Mouse (Mus musculus): ENCODE results near the gene Plekhm2. TPM values are rescaled to one million over a fixed set of nuclear protein-coding genes. Genes with fewer than 3 reads are reported as not detected.

Gene Plekhm2
- polyA plus RNA-seq, 1 experiment from 2014 or later: 8.1 TPM

DNA sequence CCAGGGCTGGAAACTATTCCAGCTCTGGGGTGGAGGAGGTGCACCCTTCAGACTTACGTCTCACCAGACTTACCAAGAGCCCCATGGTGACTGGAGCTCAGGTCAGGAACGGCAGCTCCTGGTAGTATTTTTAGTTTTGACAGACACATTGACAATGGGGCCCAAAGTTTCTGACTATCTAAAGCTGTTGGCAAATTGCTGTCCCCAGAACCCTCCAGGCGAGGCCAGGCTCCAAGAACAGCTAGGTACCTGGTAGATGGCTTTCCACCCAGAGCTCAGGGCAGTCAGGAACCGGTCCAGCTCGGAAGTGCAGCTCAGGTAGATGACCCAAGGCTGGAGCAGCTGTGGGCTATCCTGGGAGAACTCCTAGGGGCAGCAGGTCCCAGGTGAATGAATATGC, 37.2 kb downstream of the Plekhm2 start:
- H3K4me1 ChIP-seq: 0 out of 2 replicates have a peak, but pooled peaks cover 3% of the 10 kb centered on the region
- H3K9ac ChIP-seq (replicated peaks): no peak overlapping the region
- WGBS: 93% methylated on average over 5 of the region's 5 CpGs
- H3K4me3 ChIP-seq (replicated peaks): no peak overlapping the region
- no peaks in the 10 kb centered on the region for H3K27me3 ChIP-seq (replicated peaks)
- H3K4me2 ChIP-seq: no peak overlapping the region
- no peak overlapping the region for H3K27ac ChIP-seq (replicated peaks)
- no peak for ATAC-seq (ENCODE audit: low FRiP score)
- H3K9me3 ChIP-seq (replicated peaks): no peaks in the 10 kb centered on the region
- H3K36me3 ChIP-seq: peaks cover 68% of the 10 kb centered on the region

- Histone ChIP-seq H3K9ac (replicated peaks) (no peak overlapping the region), H3K36me3 (peaks cover 53% of the 10 kb centered on the region), H3K9me3 (replicated peaks) (no peaks in the 10 kb centered on the region), H3K4me2 (no peak overlapping the region), H3K27ac (replicated peaks) (no peak overlapping the region), H3K4me1 (0 out of 2 replicates have a peak, but pooled peaks cover 3% of the 10 kb centered on the region), H3K4me3 (replicated peaks) (no peak overlapping the region), H3K27me3 (replicated peaks) (no peaks in the 10 kb centered on the region)
- ATAC-seq (ENCODE audit: low FRiP score): no peak
- 92% methylated on average over 16 of the region's 16 CpGs for WGBS
These were observed 38.7 kb downstream of the Plekhm2 start for GRCm38 (mm10) chr4:141625774-141626550.

DNA sequence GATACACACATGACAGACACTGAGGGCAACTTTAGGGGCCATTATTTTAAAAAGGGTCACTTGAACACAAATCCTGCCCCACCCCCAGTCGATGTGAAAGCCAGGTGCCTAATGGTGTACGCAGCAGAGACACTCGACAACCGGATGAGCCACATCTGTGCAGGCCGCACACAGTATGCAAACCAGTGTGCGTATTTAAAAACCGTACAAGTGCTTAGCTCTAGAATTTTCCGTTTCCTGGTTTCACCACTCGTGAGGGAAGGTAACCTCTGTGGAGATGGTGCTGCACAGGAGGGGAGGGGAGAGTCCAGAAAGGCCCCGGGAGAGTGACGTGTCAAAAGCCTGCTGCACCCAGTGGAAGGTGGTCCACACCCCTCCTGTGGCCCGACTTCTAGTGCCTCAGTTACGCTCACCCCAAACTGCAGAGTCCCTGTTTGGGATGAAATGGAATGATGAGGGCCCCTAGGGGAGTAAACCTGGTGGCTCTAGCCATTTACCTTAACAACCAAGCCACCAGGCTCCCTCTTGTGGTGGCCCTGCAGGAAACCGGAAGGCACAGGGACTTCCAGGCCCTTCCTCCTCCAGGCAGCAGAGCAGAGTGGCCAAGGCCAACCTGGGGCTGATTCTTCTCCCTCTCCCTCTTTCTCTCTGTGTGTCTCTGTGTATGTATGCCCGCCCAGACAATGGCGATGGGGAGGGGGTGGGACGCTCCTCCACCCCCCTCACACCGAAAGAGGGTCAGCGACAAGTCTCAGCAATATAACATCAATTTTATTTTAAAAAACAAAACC, 39.5 kb downstream of the Plekhm2 start:
- H3K4me2 ChIP-seq: no peak overlapping the region
- 0 out of 2 replicates have a peak, but pooled peaks cover 3% of the 10 kb centered on the region for H3K4me1 ChIP-seq
- H3K36me3 ChIP-seq: peaks cover 45% of the 10 kb centered on the region
- H3K27me3 ChIP-seq (replicated peaks): no peaks in the 10 kb centered on the region
- WGBS: 75% methylated on average over 19 of the region's 19 CpGs
- ATAC-seq (ENCODE audit: low FRiP score): no peak
- H3K9me3 ChIP-seq (replicated peaks): no peaks in the 10 kb centered on the region
- H3K9ac ChIP-seq (replicated peaks): no peak overlapping the region
- H3K27ac ChIP-seq (replicated peaks): no peak overlapping the region
- no peak overlapping the region for H3K4me3 ChIP-seq (replicated peaks)

DNA sequence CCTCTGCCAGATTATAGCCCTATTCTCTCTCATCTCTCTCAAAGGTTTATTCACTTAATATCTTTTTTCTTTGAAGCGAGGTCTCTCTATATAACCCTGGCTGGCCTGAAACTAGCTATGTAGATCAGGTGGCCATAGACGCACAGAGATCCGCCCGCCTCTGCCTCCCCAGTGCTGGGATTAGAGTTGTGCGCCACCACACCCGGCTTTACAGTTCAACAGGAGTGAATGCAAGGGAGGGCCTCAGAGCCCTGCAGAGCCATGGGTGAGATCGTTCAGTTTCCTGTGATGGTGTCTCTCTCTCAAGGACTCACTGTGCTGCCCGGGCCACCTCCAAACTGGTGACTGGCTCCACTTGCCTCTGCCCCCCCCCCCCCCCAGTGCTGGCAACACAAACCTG, 40.6 kb downstream of the Plekhm2 start:
- Histone ChIP-seq H3K27me3 (replicated peaks) (no peaks in the 10 kb centered on the region), H3K36me3 (peaks cover 34% of the 10 kb centered on the region), H3K4me2 (no peak overlapping the region), H3K9ac (replicated peaks) (no peak overlapping the region), H3K27ac (replicated peaks) (no peak overlapping the region), H3K9me3 (replicated peaks) (no peaks in the 10 kb centered on the region), H3K4me3 (replicated peaks) (no peak overlapping the region), H3K4me1 (0 out of 2 replicates have a peak, but pooled peaks cover 3% of the 10 kb centered on the region)
- no peak for ATAC-seq (ENCODE audit: low FRiP score)
- 93% methylated on average over 8 of the region's 8 CpGs for WGBS

DNA sequence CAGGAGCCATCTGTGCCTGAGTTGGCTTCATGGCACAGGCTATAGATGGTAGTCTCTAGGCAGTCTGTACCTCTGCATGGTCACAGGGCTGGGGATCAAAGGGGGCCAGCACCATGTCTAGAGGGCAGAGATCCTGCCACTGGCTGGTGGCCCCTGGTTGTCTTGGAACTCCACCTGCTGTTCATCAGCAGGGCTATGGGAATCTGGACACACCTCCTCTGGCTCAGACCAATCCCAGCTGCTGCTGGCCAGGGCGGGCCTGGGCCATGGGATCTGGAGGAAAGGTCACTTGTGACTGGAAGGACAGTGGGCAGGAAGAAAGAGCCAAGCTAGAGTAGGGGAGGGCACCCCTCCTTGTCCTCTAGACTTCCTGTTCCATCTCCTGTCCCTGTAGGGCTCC, 41.0 kb downstream of the Plekhm2 start, which contains the start of gene Slc25a34:
Slc25a34 (minus strand) TSS at position 156 of the 400 bp plus-strand sequence.
- Histone ChIP-seq H3K4me2 (no peak within 1 kb of the TSS), H3K36me3 (peaks cover 30% of the 10 kb centered on the region), H3K9me3 (replicated peaks) (no peaks in the 10 kb centered on the region), H3K4me1 (0 out of 2 replicates have a peak, but pooled peaks cover 3% of the 10 kb centered on the region), H3K27me3 (replicated peaks) (no peaks in the 10 kb centered on the region), H3K4me3 (replicated peaks) (no peak within 1 kb of the TSS), H3K9ac (replicated peaks) (no peak within 1 kb of the TSS), H3K27ac (replicated peaks) (no peak within 1 kb of the TSS)
- no peak for ATAC-seq (ENCODE audit: low FRiP score)
- WGBS: 53% methylated on average over 1 of the region's 1 CpGs

DNA sequence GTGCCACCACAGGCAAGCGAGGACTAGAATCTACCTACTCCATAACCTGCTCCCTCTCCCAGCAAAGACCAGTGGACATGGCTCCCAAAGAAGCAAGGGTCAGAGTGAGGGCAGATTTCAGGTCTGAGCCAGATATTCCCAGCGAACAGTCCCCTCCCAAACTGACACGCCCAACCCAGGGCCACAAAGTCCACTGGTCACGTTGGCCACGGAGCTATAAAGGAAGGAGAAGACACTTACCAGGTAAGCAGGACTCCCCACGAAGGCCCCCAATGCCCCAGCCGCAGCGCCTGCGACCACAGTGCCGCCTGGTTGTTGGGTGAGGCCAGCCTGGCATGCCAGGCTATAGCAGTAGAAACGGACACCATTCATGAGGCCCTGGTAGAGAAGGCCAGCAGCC, 41.7 kb downstream of the Plekhm2 start:
- no peak for ATAC-seq (ENCODE audit: low FRiP score)
- Histone ChIP-seq H3K4me1 (peaks cover 6% of the 10 kb centered on the region), H3K9ac (replicated peaks) (no peak overlapping the region), H3K9me3 (replicated peaks) (no peaks in the 10 kb centered on the region), H3K4me2 (no peak overlapping the region), H3K4me3 (replicated peaks) (no peak overlapping the region), H3K27me3 (replicated peaks) (no peaks in the 10 kb centered on the region; the same call in 1 of the 2 replicates), H3K36me3 (peaks cover 24% of the 10 kb centered on the region), H3K27ac (replicated peaks) (no peak overlapping the region)
- 91% methylated on average over 11 of the region's 11 CpGs for WGBS

GRCm38 (mm10) chr4:141622580-141622979, 42.1 kb downstream of the Plekhm2 start:
- Histone ChIP-seq H3K36me3 (peaks cover 19% of the 10 kb centered on the region), H3K9ac (replicated peaks) (no peak overlapping the region), H3K9me3 (replicated peaks) (no peaks in the 10 kb centered on the region), H3K27ac (replicated peaks) (no peak overlapping the region), H3K4me2 (no peak overlapping the region), H3K4me1 (peaks cover 10% of the 10 kb centered on the region), H3K4me3 (replicated peaks) (no peak overlapping the region), H3K27me3 (replicated peaks) (no peaks in the 10 kb centered on the region; the same call in 1 of the 2 replicates)
- ATAC-seq (ENCODE audit: low FRiP score): no peak
- 94% methylated on average over 5 of the region's 5 CpGs for WGBS

DNA sequence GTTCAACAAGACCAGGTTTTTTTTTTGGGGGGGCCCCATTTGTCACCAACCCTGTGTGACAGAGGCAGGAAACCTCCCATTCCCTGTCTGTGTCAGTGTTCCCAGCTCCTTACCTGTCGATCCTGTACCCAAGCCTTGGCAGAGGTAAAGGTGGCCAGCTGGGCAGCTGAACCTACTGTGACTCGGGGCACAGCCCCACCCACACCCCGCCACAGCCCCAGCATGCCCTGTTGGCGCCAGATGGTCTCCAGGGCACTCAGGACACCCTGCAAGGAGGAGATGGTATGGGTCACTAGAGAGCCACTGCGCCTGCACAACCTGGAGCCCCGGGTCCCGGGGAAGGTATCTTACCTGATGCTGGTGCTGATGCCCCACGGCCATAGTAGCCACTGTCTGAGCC, 42.6 kb downstream of the Plekhm2 start:
- no peak overlapping the region for H3K27ac ChIP-seq (replicated peaks)
- no peak overlapping the region for H3K9ac ChIP-seq (replicated peaks)
- H3K36me3 ChIP-seq: peaks cover 15% of the 10 kb centered on the region
- WGBS: 90% methylated on average over 8 of the region's 8 CpGs
- no peak overlapping the region for H3K4me2 ChIP-seq
- no peak for ATAC-seq (ENCODE audit: low FRiP score)
- no peaks in the 10 kb centered on the region for H3K9me3 ChIP-seq (replicated peaks)
- no peaks in the 10 kb centered on the region; the same call in 1 of the 2 replicates for H3K27me3 ChIP-seq (replicated peaks)
- H3K4me1 ChIP-seq: peaks cover 15% of the 10 kb centered on the region
- H3K4me3 ChIP-seq (replicated peaks): no peak overlapping the region

DNA sequence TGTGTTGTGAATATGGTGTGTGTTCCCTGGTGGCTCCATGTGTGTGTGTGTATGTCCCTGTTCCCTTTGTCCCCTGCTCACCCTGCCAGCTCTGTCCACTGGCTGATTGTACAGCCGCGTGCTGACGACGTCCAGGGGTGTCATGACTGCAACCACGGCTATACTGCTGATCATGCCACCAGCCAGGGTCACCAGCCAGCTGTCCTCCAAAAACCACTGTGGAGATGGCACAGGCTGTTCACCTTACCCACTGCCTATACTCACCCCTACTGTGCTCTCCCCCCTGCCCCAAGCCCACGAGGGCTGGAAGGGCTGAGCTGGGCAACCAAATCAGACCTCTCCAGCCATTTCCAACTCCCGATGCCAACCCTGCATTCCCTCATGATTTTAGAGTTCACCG, 43.4 kb downstream of the Plekhm2 start:
- Histone ChIP-seq H3K9me3 (replicated peaks) (no peaks in the 10 kb centered on the region), H3K4me2 (no peak overlapping the region), H3K9ac (replicated peaks) (no peak overlapping the region), H3K4me1 (peaks cover 15% of the 10 kb centered on the region), H3K36me3 (peaks cover 10% of the 10 kb centered on the region), H3K4me3 (replicated peaks) (no peak overlapping the region), H3K27ac (replicated peaks) (no peak overlapping the region), H3K27me3 (replicated peaks) (no peaks in the 10 kb centered on the region; the same call in 1 of the 2 replicates)
- 87% methylated on average over 8 of the region's 8 CpGs for WGBS
- ATAC-seq (ENCODE audit: low FRiP score): no peak

- Histone ChIP-seq H3K36me3 (no peaks in the 10 kb centered on the region), H3K9ac (replicated peaks) (no peak overlapping the region), H3K9me3 (replicated peaks) (no peaks in the 10 kb centered on the region), H3K4me1 (peaks cover 15% of the 10 kb centered on the region), H3K27ac (replicated peaks) (no peak overlapping the region), H3K4me2 (no peak overlapping the region), H3K27me3 (replicated peaks) (no peaks in the 10 kb centered on the region; the same call in 1 of the 2 replicates), H3K4me3 (replicated peaks) (no peak overlapping the region)
- no peak for ATAC-seq (ENCODE audit: low FRiP score)
- WGBS: 87% methylated on average over 9 of the region's 9 CpGs
These were observed 45.3 kb downstream of the Plekhm2 start for GRCm38 (mm10) chr4:141619299-141619883.

DNA sequence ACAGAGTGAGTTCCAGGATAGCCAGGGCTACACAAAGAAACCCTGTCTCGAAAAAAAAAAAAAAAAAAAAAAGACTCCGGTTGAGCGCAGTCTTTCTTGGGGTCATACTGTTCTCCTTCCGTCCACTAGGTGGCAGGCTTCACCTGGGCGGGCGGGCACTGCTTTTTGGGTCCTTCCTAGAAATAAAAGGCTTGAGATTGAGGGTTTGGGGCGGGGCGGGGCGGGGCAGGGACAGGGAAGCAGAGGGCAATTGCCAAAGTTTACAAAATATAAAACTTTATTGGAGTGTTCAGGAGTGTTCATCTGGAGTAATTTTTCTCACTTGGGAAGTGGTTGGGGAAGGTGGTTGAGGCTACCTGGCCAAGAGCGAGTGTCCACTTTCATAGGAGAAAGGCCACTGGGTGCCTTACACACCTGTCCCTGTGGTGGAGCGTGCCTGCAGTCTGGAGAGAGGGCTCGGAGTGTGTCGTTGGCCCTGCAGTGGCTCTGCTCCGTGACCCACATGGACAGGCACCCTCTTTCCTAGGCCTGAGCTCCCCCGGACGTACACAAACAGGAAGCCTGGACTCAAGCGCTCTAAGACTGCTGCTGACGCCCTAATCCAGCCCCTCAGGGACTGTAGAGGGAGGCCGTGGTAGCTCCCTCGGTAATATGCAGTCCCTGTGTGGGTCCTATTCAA, 46.0 kb downstream of the Plekhm2 start, which contains the start of gene Tmem82:
Tmem82 (minus strand) TSS at position 69 of the 679 bp plus-strand sequence.
- Histone ChIP-seq H3K9ac (replicated peaks) (peak within 1 kb of the TSS; percentile 28; the same call in 1 of the 2 replicates), H3K4me3 (replicated peaks) (0 out of 2 replicates have a peak within 1 kb of the TSS, but pooled peaks have one; percentile 12), H3K4me1 (peaks cover 13% of the 10 kb centered on the region), H3K27me3 (replicated peaks) (no peaks in the 10 kb centered on the region; the same call in 1 of the 2 replicates), H3K9me3 (replicated peaks) (no peaks in the 10 kb centered on the region), H3K4me2 (peak within 1 kb of the TSS; percentile 48), H3K27ac (replicated peaks) (no peak within 1 kb of the TSS), H3K36me3 (no peaks in the 10 kb centered on the region)
- WGBS: 30% methylated on average over 19 of the region's 20 CpGs
- ATAC-seq (ENCODE audit: low FRiP score): no peak

All from neural tube, embryonic 15.5 days (tissue).